Mouse (Mus musculus) cerebellum, adult 2 months (tissue): ENCODE results near the gene Rgs10. TPM values are rescaled to one million over a fixed set of nuclear protein-coding genes. Genes with fewer than 3 reads are reported as not detected.
A peak's percentile ranks its signal among the peaks of the same experiment; 100 is the strongest.

Source experiments
- DNase-seq, 2 experiments: peaks; one replicate each; pipeline ENCODE4 v3.0.0; 2021
- H3K27ac ChIP-seq: fragments of 200-500 bp; 2 replicates; pipeline ENCODE4 v1.5.1; 2012; ENCODE audit warnings: low read length, control low read depth, inconsistent platforms; ENCODE audit not compliant: insufficient read depth
- H3K27me3 ChIP-seq: fragments of 200-500 bp; 2 replicates; pipeline ENCODE4 v1.6.1; 2012; ENCODE audit warnings: inconsistent platforms, mild to moderate bottlenecking, low read length, moderate library complexity; ENCODE audit not compliant: control insufficient read depth, insufficient read depth
- H3K4me1 ChIP-seq: fragments of 200-500 bp; 2 replicates; pipeline ENCODE4 v1.6.1; 2011; ENCODE audit warnings: low read length; ENCODE audit not compliant: control insufficient read depth, insufficient read depth
- H3K4me3 ChIP-seq: fragments of 200-500 bp; replicated peaks from 2 replicates; pipeline ENCODE3; 2011; ENCODE audit warnings: mild to moderate bottlenecking, low read depth, low read length, control low read depth; ENCODE audit not compliant: insufficient read depth
- CTCF ChIP-seq: fragments of 200-500 bp; IDR thresholded peaks from 2 replicates; pipeline ENCODE4 v1.5.1; 2011; ENCODE audit warnings: low read depth, mild to moderate bottlenecking, control low read depth, low read length, moderate library complexity, borderline replicate concordance; ENCODE audit not compliant: insufficient read depth
- POLR2A ChIP-seq: fragments of 200-500 bp; IDR thresholded peaks from 2 replicates; pipeline ENCODE4 v1.6.1; 2011; ENCODE audit warnings: low read length, control low read depth, borderline replicate concordance; ENCODE audit not compliant: insufficient read depth
- WGBS: fragments of 180-500 bp; shearing (Covaris S2); methylation state at CpG from one replicate; pipeline ENCODE4 v1.1.7; 2018; 5-methylcytosine and 5-hydroxymethylcytosine counted together
- polyA plus RNA-seq: library from polyadenylated mRNA; depleted of rRNA; stranded (reverse); fragments of >200 nt; gene quantifications from 2 replicates; pipeline ENCODE4 v1.2.3, GENCODE M21; 2012

The Rgs10 gene
- polyA plus RNA-seq, 1 experiment: 73.0 TPM

- Histone ChIP-seq H3K4me1 (peaks cover 8% of the 10 kb centered on the region), H3K4me3 (no peak overlapping the region), H3K27me3 (no peaks in the 10 kb centered on the region), H3K27ac (no peak overlapping the region)
- DNase-seq: no peak
- TF ChIP-seq CTCF (no peak), POLR2A (no peak)
- 62% methylated on average over 3 of the region's 3 CpGs for WGBS
Measured at GRCm38 (mm10) chr7:128352721-128353120, 65.8 kb downstream of the Rgs10 start.

GRCm38 (mm10) chr7:128351176-128351575 lies 67.4 kb downstream of the Rgs10 start:
- TF ChIP-seq CTCF: no peak
- TF ChIP-seq POLR2A: no peak
- H3K27ac ChIP-seq: no peak overlapping the region
- no peak for DNase-seq
- peaks cover 8% of the 10 kb centered on the region; the same call in 1 of the 2 replicates for H3K4me1 ChIP-seq
- no peak overlapping the region for H3K4me3 ChIP-seq
- no peaks in the 10 kb centered on the region for H3K27me3 ChIP-seq
- WGBS: 64% methylated on average over 5 of the region's 5 CpGs

GRCm38 (mm10) chr7:128350316-128350715 lies 68.2 kb downstream of the Rgs10 start:
- H3K27ac ChIP-seq: no peak overlapping the region
- DNase-seq: no peak
- TF ChIP-seq CTCF: no peak
- TF ChIP-seq POLR2A: no peak
- H3K27me3 ChIP-seq: no peaks in the 10 kb centered on the region
- peaks cover 8% of the 10 kb centered on the region; the same call in 1 of the 2 replicates for H3K4me1 ChIP-seq
- no peak overlapping the region for H3K4me3 ChIP-seq
- WGBS: 87% methylated on average over 7 of the region's 7 CpGs

- Histone ChIP-seq H3K4me3 (no peak overlapping the region), H3K27me3 (no peaks in the 10 kb centered on the region), H3K27ac (no peak overlapping the region), H3K4me1 (peaks cover 8% of the 10 kb centered on the region; the same call in 1 of the 2 replicates)
- TF ChIP-seq POLR2A (no peak), CTCF (no peak)
- DNase-seq: no peak
- 88% methylated on average over 4 of the region's 4 CpGs for WGBS
Measured at GRCm38 (mm10) chr7:128349751-128350150, 68.8 kb downstream of the Rgs10 start.

- Histone ChIP-seq H3K4me3 (no peak overlapping the region), H3K27me3 (no peaks in the 10 kb centered on the region), H3K4me1 (peaks cover 12% of the 10 kb centered on the region; the same call in 1 of the 2 replicates), H3K27ac (0 out of 2 replicates have a peak overlapping the region, but pooled peaks have one; percentile 25)
- DNase-seq: peak; percentile 71 to 85
- TF ChIP-seq CTCF (peak; percentile 15; the same call in 1 of the 2 replicates), POLR2A (no peak)
- WGBS: 0% methylated on average over 1 of the region's 1 CpGs
Measured at GRCm38 (mm10) chr7:128348608-128349007, 70.0 kb downstream of the Rgs10 start.

GRCm38 (mm10) chr7:128346991-128347390 lies 71.6 kb downstream of the Rgs10 start:
- Histone ChIP-seq H3K4me1 (peaks cover 12% of the 10 kb centered on the region; the same call in 1 of the 2 replicates), H3K27me3 (no peaks in the 10 kb centered on the region), H3K27ac (no peak overlapping the region), H3K4me3 (no peak overlapping the region)
- no peak for DNase-seq
- TF ChIP-seq CTCF (no peak), POLR2A (no peak)
- WGBS: 80% methylated on average over 8 of the region's 8 CpGs

GRCm38 (mm10) chr7:128346522-128346921 lies 72.0 kb downstream of the Rgs10 start:
- no peak for DNase-seq
- 66% methylated on average over 2 of the region's 2 CpGs for WGBS

GRCm38 (mm10) chr7:128345691-128346090 lies 72.9 kb downstream of the Rgs10 start:
- WGBS: 93% methylated on average over 6 of the region's 6 CpGs
- peaks cover 12% of the 10 kb centered on the region; the same call in 1 of the 2 replicates for H3K4me1 ChIP-seq
- no peak overlapping the region for H3K27ac ChIP-seq
- H3K4me3 ChIP-seq: no peak overlapping the region
- TF ChIP-seq CTCF: no peak
- TF ChIP-seq POLR2A: no peak
- H3K27me3 ChIP-seq: no peaks in the 10 kb centered on the region
- DNase-seq: no peak

More at GRCm38 (mm10) chr7:128346522-128346921, 72.0 kb downstream of the Rgs10 start:
- Histone ChIP-seq H3K27me3 (no peaks in the 10 kb centered on the region), H3K4me1 (peaks cover 12% of the 10 kb centered on the region; the same call in 1 of the 2 replicates), H3K4me3 (no peak overlapping the region), H3K27ac (no peak overlapping the region)
- TF ChIP-seq CTCF (no peak), POLR2A (no peak)
